8 mouse cellular contexts compared by ENCODE assay signal in the genomic region with DNA sequence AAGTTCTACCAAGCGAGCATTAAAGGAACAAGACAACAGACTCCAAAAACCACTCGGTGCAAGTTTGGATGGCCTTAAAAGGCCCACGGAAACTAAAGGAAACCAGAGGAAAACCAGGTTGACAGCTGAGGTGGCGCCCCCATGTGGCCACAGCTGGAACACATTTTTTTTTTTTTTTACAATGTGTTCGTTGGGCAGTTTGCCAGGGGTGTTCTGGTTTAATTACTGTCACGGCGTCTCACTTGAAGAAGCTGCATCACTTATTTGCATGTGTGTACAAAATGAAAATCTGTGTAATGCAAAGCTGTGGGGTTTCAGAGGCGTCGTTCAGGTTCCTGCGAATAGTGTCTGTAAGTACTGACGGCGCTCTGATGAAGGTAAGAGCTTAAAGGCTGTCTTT.
DNase-seq lines count a peak whose midpoint lies in the region; ATAC-seq lines count a peak whose summit lies in the region.

No protein-coding gene starts in this region.

- H3K36me3 ChIP-seq in heart, embryonic 12.5 days: no peaks in the 10 kb centered on the region

- H3K4me1 ChIP-seq in heart, embryonic 12.5 days (replicated peaks): no peaks in the 10 kb centered on the region

- 65% methylated on average over 12 of the region's 12 CpGs for WGBS in heart, embryonic 12.5 days

- H3K9me3 ChIP-seq in heart, embryonic 12.5 days (replicated peaks): no peaks in the 10 kb centered on the region

- intact Hi-C loops in heart, postnatal 14 days (cut with DNase I): no loop called here

- peak; percentile 19 for DNase-seq in heart, postnatal 4 days
- no peak for DNase-seq in heart, postnatal 14 days
- peak; percentile 1 for DNase-seq in ovary, postnatal 14 days (ENCODE audit: low spot score)
- DNase-seq in ovary, postnatal 10 days (ENCODE audit: low spot score): no peak
- DNase-seq in embryo, embryonic 11 days: peak; percentile 44
- peak; percentile 60 for DNase-seq in right cerebral cortex, postnatal 4 days

- no peak for ATAC-seq in inflammation-experienced regulatory T-cells, adult 6 months
- no peak for ATAC-seq in heart, embryonic 12.5 days (ENCODE audit: insufficient number of reproducible peaks, low FRiP score)

- H3K4me3 ChIP-seq in heart, embryonic 12.5 days: no peak overlapping the region

- H3K9ac ChIP-seq in heart, embryonic 12.5 days: no peak overlapping the region

- no peaks in the 10 kb centered on the region for H3K27me3 ChIP-seq in heart, embryonic 12.5 days (replicated peaks)

- no peak overlapping the region for H3K27ac ChIP-seq in heart, embryonic 12.5 days (ENCODE audit: poor library complexity, severe bottlenecking)

- H3K4me2 ChIP-seq in heart, embryonic 12.5 days: no peak overlapping the region

Comparison
In these comparisons a context has a peak if more than half of its experiments do, and no peak if none do; other contexts are left out.
1. DNase-seq: peak in heart, postnatal 4 days (single experiment), ovary, postnatal 14 days (single experiment), embryo, embryonic 11 days (single experiment) and right cerebral cortex, postnatal 4 days (single experiment); none in heart, postnatal 14 days (0 of 2) and ovary, postnatal 10 days (single experiment).